Mouse (Mus musculus): Measurements from ENCODE around the gene Mfsd4b3. TPM values are rescaled to one million over a fixed set of nuclear protein-coding genes. Genes with fewer than 3 reads are reported as not detected.
A peak's percentile ranks its signal among the peaks of the same experiment; 100 is the strongest.
"Not testable (repeated sequence)": the region's sequence is repeated elsewhere in the genome, so short reads cannot be mapped to it uniquely, and the experiment has no call there.

Gene Mfsd4b3
- total RNA-seq (2021), result not detected

DNA sequence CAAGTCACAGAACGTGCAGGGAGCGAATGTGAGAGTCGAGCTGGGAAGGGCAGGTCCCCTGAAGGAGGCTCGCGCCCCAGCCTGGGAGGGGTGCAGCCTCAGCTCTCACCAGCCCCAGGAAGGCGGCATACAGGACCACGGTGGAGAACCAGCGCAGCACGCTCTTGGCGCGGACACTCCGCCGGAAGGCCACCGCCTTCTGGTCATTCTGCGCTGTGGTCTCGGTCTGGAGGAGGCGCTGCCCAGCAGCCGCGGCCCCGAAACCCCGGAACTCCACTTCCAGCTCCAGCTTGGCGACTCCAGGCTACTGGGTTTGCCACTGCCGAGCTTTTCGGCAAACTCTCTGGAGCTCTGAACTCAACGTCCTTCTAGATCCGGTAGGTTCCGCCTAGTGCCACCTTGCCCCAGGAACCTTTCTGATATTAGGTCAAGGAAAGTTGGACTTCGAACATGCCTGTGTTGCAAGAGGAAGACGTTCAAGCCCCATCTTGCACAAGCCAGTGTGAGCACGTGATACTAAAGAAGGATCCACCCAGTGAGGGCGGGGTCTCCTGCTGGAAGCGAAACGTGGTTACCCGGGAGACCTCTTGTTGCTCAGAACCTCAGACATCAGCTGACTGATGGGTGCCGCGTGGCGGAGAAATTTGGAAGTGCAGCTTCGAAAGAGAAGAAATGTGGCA, at the start of gene Mfsd4b3:
Mfsd4b3 (minus strand) TSS at position 393 of the 680 bp plus-strand sequence.
- peak; percentile 86 to 88 for DNase-seq

- no peak for DNase-seq
Measured at GRCm38 (mm10) chr10:40009591-40009990, 49.6 kb upstream of the Mfsd4b3 start.

DNA sequence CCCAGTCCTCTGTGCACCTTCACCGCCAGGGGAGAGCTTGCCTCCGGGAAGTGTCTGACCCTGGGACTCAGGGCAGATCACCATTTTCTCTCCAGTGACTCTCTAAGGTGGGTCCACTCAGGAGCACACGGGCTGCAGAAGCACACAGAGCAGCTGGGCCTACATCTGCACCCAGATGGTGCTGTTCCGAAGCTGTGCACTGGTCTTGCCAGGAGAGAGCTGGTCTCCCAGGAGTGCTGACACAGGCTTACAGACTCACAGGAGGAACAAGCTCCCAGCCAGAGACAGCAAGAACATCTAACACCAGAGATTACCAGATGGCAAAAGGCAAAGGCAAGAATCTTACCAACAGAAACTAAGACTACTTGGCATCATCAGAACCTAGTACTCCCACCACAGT, 48.9 kb upstream of the Mfsd4b3 start:
- DNase-seq, result not testable (repeated sequence)

GRCm38 (mm10) chr10:40007953-40008352, 48.0 kb upstream of the Mfsd4b3 start:
- DNase-seq, result no peak

GRCm38 (mm10) chr10:40006963-40007362, 47.0 kb upstream of the Mfsd4b3 start:
- DNase-seq, result no peak

- DNase-seq, result no peak
Measured at GRCm38 (mm10) chr10:40000746-40001145, 40.8 kb upstream of the Mfsd4b3 start.

DNA sequence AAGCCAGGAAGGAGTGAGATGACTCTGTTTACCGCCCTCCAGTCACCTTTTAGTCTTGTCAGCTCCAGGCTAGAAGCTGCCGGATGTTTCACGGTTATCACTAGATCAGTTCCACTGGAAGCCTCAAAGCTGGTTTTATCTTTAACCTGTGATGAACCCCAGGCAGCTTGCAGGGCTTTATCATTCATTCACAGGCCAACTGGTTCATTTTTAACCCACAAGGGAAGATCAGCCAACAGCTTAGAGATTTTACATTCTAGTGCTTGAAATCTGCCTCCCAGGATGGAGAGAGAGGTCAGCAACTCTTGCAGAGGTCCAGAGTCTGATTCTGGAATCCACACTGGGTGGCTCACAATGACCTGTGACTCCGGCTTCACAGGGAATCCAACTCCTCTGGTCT, 31.2 kb upstream of the Mfsd4b3 start:
- no peak for DNase-seq

DNA sequence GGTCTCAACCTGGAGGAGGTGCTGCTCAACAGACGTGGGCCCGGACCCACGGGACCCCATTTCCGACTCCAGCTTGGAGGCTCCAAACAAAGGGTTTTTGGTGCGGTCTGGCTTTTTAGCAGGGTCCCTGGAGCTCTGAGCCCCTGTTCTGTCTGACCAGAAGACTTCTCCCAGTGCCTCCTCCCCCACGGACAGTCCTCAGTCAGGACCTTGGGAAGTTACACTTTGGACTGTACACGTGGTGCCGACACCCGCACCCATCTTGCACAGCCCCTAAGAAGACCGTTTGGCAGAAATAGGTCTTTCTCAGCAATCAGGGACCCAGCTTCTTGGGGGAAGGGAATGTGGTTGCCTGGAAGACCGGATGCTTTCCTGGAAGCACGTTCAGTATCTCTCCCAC, 26.5 kb upstream of the Mfsd4b3 start, which contains the start of gene Mfsd4b5:
Mfsd4b5 (minus strand) TSS at position 181 of the 400 bp plus-strand sequence.
- DNase-seq, result no peak

DNA sequence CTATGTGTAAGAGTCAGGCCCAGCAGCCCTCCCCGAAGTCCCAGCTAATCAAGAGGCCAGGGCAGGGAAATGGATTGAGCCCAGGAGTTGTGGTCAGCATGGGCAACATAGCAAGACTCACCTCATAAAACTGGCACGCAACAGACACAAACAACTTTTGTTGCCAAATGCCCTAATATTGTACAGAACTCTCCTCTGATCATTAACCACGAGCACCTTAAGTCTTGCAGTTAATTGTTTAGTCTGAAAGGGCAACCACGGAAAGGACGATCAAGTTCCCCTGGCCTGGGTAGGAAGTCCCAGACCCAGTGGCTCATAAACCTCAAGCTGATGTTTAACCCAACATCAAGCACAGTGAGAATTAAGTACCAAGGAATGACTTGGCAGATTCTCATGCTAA, 22.7 kb upstream of the Mfsd4b3 start:
- no peak for DNase-seq

- no peak for DNase-seq
Measured at GRCm38 (mm10) chr10:39978231-39978630, 18.3 kb upstream of the Mfsd4b3 start.

- DNase-seq, result no peak
Measured at GRCm38 (mm10) chr10:39977346-39977745, 17.4 kb upstream of the Mfsd4b3 start.

GRCm38 (mm10) chr10:39975771-39976170, 15.8 kb upstream of the Mfsd4b3 start:
- no peak for DNase-seq

- no peak for DNase-seq
Measured at GRCm38 (mm10) chr10:39974982-39975381, 15.0 kb upstream of the Mfsd4b3 start.

DNA sequence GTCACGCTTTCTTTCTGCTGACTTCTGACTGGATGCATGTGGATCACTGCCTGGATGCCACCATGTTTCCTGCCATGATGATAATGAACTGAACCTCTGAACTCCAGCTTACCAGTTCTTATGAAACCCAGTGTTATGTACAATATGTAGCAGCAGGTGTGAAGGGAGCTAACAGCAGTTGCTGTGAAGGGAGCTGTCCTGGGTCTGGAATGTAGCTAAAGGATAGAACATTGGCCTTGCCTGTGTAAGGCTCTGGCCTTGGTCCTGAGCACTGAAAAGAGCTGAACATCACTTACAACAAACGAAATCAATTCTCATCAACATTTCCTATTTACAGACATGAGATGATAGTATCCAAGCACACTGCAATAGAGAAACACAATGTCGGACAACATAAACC, 7.6 kb upstream of the Mfsd4b3 start:
- DNase-seq, result no peak

DNA sequence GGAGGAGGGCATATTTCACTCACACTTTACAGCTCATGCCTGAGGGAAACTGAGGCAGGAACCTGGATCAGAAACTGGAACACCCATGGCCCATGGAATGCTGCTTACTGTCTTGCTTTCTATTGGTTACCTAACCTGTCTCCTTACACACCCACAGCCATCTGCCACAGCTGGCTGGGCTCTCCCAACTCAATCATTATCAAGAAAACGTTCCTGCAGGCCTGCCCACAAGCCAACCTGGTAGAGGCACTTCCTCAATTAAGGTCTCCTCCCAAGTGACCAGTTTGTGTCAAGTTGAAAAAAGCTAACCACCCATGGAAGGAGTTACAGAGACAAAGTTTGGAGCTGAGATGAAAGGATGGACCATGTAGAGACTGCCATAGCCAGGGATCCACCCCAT, 2.0 kb upstream of the Mfsd4b3 start:
- DNase-seq, result no peak

DNA sequence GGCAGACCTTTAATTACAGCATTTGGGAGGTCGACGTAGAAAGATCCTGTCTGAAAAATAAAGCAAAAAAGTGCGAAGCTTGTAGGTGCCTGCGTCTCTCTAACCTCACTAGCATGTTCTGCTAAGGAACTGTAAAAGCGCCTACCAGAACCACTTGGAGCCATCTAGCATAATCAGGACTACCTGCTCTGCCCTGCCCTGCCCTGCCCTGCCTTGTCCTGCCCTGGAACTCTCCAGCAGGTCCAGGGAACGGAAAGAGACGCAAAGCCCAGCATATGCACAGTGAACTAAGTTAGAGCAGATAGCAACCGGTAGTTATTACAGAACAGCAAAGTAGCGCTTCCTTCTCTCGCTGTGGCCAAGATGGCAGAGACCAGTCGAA, 479 bp upstream of the Mfsd4b3 start:
- DNase-seq, result no peak

- DNase-seq, result no peak
Measured at GRCm38 (mm10) chr10:39958266-39958665, 1.7 kb downstream of the Mfsd4b3 start.

GRCm38 (mm10) chr10:39956340-39956878, 3.5 kb downstream of the Mfsd4b3 start:
- no peak for DNase-seq

DNA sequence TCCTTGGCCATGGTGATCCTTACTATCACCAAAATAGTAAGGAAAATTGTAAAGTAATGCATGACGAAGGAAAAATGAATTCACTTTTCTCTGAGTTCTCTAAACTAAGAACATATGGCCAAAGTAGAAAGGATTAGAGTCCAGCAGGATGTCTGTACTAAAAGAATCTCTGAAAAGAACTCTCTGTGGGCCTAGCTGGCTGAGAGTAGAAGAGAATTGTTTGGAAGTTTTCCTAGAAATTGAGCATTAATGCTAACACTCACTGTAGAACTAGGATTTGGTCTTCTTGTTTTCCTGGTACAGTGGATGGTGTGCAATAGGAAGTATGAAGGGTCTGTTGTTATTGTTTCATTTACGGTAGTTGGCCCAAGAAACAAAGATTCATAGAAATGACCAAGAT, 4.8 kb downstream of the Mfsd4b3 start:
- DNase-seq, result no peak

DNA sequence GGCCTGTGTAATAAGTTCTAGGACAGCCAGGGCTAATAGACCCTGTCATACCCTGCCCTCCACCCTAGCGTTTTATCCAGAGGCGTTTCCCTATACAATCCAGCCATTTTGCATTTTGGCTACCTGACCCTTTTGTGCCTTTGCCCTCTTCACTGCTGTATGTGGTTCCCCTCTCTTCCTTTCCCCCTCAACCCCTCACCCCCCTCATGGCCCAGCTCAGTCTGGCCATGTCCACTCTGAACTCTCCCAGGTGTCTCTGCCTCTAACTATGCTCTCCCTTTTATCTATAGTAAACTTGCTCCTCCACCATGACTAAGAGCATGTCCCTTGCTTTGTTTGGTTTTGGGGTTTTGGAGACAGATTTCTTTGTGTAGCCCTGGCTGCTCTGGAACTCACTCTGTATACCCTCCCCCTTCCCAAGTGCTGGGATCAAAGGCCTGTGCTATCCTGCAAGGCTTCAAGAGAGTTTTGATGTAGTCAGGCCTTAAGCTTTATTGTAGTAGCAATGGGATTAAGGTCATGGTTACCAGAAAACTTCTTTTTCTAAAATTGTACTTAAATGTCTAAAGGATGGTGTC, 10.5 kb downstream of the Mfsd4b3 start:
- no peak for DNase-seq

- not testable (repeated sequence) for DNase-seq
Measured at GRCm38 (mm10) chr10:39947195-39947594, 12.8 kb downstream of the Mfsd4b3 start.

DNA sequence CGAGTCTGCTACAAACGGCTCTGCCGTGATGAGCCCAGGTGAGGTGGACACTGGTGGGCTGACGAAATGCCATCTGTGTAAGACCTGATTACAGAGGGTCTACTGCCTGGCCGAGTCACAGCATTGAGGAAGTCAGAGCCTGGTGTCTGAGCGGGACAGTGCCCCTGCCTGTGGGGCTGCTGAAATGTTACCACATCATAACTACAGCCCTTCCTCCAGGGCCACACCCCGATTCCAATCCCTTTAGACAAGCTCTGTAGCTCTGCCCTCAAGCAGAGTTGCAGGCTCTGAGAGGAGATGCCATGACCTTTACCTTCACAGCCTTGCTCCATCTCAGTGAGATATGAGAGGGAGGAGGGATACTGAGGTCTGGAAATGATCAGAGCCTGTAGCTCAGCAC, 23.4 kb downstream of the Mfsd4b3 start:
- DNase-seq, result no peak

DNA sequence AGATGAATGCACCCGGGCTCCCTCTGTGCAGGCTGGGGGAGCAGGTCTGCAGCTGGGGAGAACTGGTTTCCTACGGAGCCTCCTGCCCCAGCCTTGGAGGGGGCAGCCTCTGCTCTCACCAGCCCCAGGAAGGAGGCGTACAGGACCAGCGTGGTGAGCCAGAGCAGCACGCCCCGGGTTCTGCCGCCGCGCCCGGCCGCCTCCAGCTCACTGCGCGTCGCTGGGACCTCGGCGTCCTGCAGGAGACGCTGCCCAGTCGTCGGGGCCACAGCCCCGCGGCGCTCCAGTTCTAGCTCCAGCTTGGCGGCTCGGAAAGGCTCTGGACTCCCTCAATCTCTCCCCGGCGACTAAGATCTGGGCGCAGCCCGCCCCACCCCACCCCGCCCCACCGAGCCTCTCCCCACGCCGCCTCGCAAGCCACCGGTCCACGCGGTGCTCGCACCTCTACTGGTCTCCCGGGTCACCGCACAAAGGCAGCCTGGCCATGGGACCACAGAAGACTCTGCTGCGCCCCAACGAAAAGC, 33.3 kb downstream of the Mfsd4b3 start, which contains the start of gene Mfsd4b2:
Mfsd4b2 (minus strand) TSS at position 308 of the 524 bp plus-strand sequence.
- no peak for DNase-seq

- DNase-seq, result not testable (repeated sequence)
Measured at GRCm38 (mm10) chr10:39924556-39924955, 35.4 kb downstream of the Mfsd4b3 start.
